Mouse (Mus musculus) layer of hippocampus, adult 8-10 months (tissue): Measurements from ENCODE around the gene Slit1. TPM values are rescaled to one million over a fixed set of nuclear protein-coding genes. Genes with fewer than 3 reads are reported as not detected.

ENCODE experiments used
- DNase-seq, 2 experiments: peaks; one replicate each; pipeline ENCODE4 v3.0.0; 2022; ENCODE audit warnings: low spot score in 2 of 2
- total RNA-seq, 4 experiments: library from RNA; stranded (reverse); gene quantifications; 2 replicates each; pipeline ENCODE4 v1.2.4; 2022

Slit1 gene
- total RNA-seq, 4 experiments from 2014 or later, result 184 to 232 (median 208) TPM

GRCm38 (mm10) chr19:41724831-41725470 is 18.5 kb downstream of the Slit1 start:
- DNase-seq, result no peak

DNA sequence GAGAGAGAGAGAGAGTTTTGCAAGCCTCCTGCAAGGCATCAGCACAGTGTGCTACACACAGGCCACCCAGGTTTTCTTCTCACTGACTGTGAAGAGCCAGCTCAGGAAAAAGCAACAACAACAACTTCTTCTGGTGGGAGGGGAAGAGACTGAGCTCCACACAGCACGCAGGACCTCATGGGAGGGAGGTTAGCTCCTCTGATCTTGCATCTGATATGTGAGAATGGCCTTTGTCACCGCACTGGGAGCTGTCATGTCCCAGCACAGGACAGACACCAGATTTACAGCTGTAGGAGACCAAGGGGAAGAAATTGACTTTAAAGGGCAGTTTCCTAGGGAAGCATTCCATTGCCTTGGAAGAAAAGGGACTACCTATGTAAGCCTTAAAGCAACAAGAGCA is 20.1 kb downstream of the Slit1 start:
- no peak for DNase-seq

DNA sequence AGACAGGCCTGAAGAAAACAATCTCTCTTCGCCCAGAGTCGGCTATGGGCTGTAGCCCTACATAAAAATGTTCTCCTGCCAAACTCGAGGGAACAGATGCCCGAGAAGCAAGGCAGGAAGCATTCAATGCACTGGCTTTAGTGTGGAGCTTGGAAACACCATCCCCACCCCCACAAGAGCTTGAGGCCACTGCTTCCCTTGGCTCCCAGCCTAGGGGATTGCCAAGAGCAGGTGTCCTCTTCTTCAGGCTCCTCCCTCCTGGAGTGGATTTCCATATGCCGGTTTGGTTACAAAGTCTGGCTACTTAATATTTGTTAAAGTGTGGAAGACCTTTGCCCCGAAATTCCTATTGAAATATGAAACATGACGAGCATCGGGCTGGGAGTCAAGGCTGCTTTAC is 24.0 kb downstream of the Slit1 start:
- no peak for DNase-seq

GRCm38 (mm10) chr19:41716233-41717218 is 26.9 kb downstream of the Slit1 start:
- DNase-seq, result no peak

DNA sequence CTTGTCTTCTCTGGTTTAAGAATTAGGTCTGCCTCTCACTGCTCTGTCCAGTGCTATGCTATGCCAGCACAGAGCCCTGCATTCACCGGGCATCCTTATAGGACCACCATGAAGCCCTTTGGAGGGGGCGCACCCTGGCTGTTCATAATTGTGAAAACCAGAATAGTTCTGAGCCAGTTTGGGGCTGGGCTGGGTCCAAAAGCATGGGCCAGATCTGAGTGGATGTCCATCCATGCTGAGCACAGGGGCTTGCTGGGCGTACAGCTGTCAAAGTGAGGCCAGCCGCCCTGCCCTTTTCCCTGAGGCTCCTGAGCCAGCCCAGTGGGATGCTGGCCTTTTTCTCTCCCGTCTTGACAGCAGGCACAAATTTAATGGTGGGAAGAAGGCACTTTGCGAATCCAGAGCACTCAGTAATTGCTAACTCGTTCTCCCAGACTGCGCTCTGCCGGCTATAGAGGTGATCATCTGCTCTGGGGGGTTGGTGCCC is 29.0 kb downstream of the Slit1 start:
- DNase-seq, result no peak

GRCm38 (mm10) chr19:41712829-41713228 is 30.6 kb downstream of the Slit1 start:
- DNase-seq, result peak; percentile 46 to 74

DNA sequence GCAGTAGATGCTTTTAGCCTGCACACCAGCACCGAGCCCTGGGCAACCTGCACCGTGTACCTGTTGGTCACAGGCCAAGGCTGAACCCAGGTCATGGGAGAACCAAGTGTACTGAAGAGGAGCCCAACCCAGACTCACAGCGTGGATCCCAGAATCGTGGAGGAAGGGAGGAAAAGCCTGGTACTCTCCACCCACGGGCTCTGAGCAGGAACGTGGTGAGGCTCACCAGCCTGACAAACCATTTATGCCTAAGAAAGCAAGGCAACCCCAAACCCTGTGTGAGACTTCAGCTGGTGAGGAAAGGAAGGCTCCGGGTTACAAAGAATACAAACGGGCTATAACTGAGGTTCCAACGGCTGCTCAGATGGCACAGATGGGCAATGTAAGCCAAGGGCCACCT is 31.8 kb downstream of the Slit1 start:
- DNase-seq, result no peak

- DNase-seq, result no peak
Measured at GRCm38 (mm10) chr19:41709497-41710165, 33.8 kb downstream of the Slit1 start.

DNA sequence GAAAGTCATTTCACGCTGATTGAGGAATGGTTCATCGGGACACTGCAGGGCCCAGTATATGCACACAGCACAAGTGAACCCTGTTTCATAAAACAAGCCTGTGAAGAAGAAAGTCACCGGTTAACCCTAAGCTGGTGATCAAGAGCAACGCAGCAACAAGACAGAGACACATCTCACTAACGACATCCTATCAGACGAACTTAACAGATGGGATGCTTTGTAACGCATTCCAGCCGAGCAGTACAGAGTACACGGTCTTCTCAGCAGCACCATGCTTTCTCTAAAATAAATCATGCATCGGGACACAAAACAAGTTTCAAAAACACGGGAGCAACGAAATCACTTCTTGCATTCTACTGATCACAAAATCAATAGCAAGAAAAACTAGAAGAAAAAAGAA is 35.6 kb downstream of the Slit1 start:
- DNase-seq, result no peak

DNA sequence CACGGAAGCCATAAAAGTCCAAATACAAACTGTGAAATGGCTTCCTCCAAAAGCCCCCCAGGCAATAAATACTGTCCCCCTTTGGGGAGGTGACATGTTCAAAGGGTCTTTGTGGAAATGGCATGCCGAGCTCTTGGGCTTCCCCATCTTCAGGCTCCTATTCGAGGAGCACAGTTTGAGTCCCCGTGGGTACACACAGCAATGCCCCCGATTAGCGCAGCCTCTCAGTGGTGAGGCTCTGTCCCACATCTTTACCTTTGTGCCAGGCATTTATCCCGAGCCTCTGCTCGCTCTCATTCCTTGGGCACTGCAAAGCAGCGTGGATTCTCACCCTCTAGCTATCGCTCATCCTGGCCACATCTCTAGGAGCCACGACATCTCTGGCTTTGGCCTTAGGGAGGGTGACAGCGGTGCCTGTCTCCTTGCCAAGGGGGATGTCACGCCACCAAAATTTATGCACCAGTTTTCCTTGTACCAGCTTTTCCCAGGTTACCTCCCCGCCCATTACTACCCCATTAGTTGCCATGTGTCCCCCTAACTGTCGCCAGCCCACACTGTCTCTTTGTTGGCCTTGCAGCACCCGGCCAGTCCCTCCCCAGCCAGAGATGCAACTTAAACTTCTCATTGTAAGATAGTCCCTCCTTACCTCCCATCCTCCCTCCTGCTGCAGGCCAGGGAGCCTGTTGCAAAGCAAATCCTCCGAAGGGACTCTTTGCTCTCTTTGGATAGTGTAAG is 37.2 kb downstream of the Slit1 start:
- no peak for DNase-seq

GRCm38 (mm10) chr19:41705416-41705815 is 38.0 kb downstream of the Slit1 start:
- no peak for DNase-seq

GRCm38 (mm10) chr19:41702638-41703037 is 40.8 kb downstream of the Slit1 start:
- DNase-seq, result no peak

DNA sequence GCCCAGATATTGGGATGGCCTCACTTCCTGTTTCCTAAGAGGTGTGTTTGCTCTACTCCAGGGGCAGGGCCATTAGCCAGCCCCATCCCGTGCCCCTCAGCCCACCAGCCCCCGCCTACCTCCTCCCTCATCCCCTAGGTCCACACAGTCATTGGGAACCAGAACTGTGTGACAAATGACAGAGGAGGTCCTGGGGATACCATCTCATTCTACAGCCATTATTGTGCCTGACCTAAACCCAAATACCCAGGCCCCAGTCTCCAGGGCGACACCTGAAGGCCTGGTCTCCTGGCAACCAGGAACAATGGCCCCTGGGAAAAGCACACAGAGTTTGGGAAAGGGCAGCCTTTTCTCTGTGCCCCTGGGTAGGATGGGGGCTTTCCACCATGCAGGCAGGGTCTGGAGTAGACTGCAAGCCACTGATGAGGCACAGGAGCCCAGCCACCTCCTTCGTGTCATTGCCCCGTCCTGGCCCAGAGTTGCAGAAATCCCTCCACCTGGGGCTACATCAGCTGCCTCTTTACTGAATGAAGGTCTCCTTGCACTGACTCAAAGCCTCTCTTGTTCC is 44.5 kb downstream of the Slit1 start:
- no peak for DNase-seq

DNA sequence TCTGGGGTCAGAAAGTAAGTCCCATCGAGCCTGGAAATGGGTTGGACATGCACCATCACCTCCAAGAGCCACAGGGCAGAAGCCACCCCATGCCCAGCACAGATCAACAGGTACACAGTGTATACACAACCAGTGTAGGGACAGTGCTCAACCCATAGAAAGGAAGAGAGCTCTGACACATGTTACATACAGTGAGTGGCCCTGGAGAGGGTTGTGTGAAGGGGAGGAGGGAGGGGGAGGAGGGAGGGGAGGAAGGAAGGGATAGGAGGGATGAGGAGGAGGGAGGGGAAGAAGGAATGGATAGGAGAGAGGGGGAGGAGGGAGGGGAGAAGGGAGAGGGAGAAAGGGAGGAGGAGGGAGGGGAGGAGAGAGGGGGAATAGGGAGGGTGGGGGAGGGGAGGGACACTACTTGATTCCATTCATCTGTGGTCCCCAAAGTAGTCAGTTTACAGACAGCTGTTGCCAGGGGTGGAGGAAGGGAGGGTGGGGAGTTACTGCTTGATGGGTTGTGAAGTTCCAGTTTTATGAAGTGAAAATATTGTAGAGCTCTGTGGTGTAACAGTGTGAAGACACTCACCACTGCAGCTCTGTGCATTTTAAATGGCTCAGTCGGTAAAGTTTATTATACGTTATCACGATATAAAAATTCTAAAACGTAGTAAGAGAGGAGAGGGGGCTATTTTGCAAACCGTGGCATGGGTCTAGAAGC is 45.5 kb downstream of the Slit1 start:
- no peak for DNase-seq

DNA sequence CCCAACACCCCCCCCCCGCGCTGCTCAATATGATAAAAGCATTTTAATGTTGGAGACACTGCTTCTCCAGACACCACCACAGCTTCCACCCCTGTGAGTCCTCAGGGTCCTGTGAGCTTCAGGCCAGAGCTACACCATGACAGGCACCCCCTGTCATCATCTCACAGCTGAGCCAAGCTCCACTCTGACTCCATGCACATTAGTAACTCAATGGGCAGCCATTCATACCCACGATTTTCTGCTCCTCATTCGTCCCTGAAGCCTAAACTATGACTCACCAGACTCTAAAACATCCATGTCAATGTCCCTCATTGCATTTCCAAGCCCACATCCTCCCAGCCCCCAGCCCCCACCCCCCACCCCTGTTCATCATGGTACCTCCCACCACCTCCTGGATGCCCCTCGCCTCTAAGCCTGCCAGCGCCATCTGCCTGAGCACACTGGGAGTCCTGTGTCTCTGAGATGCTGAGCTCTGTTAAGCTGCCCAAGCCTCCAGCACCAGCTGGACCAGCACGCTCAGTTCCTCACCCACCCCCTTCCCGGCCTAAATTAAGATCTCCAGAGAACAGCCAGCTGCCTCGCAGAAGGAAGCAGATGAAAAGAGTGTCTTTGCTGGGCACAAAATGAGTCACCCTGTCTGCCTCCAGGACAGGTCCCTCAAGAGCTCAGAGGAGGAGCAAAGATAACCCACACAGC is 46.2 kb downstream of the Slit1 start:
- peak; percentile 91 for DNase-seq

DNA sequence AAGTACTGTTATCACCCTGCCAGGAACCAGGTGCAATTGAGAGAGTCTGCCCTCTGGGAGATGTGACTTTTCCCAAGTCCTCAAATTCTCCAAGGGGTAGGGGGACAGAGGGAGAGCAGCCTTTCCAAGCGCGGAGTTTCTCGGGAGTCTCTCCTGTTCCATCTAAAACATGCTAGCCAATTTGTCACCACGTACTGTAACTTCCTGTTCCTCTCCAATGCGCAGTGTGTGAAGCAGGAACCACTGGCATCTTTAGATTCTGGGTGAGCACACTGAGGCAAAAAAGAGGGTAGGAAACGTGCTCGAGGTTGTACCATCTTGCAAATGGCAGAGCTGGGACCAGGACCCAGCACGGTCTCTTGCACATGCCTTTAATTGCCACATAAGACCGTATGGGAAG is 47.0 kb downstream of the Slit1 start:
- no peak for DNase-seq

- no peak for DNase-seq
Measured at GRCm38 (mm10) chr19:41695046-41695445, 48.4 kb downstream of the Slit1 start.

- no peak for DNase-seq
Measured at GRCm38 (mm10) chr19:41694610-41695009, 48.9 kb downstream of the Slit1 start.

- DNase-seq, result no peak
Measured at GRCm38 (mm10) chr19:41693727-41694126, 49.7 kb downstream of the Slit1 start.

GRCm38 (mm10) chr19:41690064-41690463 is 53.4 kb downstream of the Slit1 start:
- no peak for DNase-seq
